Mouse (Mus musculus) macrophage (primary cell): ENCODE data around the gene Zfp64. TPM values are rescaled to one million over a fixed set of nuclear protein-coding genes. Genes with fewer than 3 reads are reported as not detected.

Source experiments
- H3K27ac ChIP-seq: fragments of 350-480 bp; formaldehyde crosslinking; 2 replicates; pipeline ENCODE4 v1.9.0; 2021
- H3K36me3 ChIP-seq: fragments of 350-480 bp; formaldehyde crosslinking; 2 replicates; pipeline ENCODE4 v1.9.0; 2021; ENCODE audit errors: inconsistent target
- H3K4me3 ChIP-seq: fragments of 350-480 bp; formaldehyde crosslinking; 2 replicates; pipeline ENCODE4 v1.9.0; 2021; ENCODE audit errors: inconsistent target
- H3K79me2 ChIP-seq: fragments of 350-480 bp; formaldehyde crosslinking; 2 replicates; pipeline ENCODE4 v1.9.0; 2021; ENCODE audit errors: inconsistent target
- WGBS: methylation state at CpG from one replicate; pipeline ENCODE4 v1.1.7; 2026; ENCODE audit warnings: inconsistent platforms; ENCODE audit not compliant: missing documents; 5-methylcytosine and 5-hydroxymethylcytosine counted together
- polyA plus RNA-seq: library from polyadenylated mRNA; stranded (reverse); fragments of 250-400 nt; gene quantifications from 3 replicates; pipeline ENCODE4 v1.2.4, GENCODE M21; 2018; ENCODE audit warnings: inconsistent platforms
- total RNA-seq, 78 experiments: library from RNA; depleted of rRNA; stranded (reverse); fragments of 250-400 nt; gene quantifications; 1 replicate in 9 of 78; 2 replicates in 24 of 78; 3 replicates in 43 of 78; 4 replicates in 2 of 78; pipeline ENCODE4 v1.2.4; 2018; ENCODE audit warnings: inconsistent platforms in 56 of 78

Zfp64 gene
- 10 to 100 TPM in 22 of 26 experiments, 1 to 10 TPM in 4; 7.0 to 41.0 (median 20.1) TPM for total RNA-seq (2018; cell fraction: chromatin; rRNA removed)
- 10 to 100 TPM in 14 of 26 experiments, 1 to 10 TPM in 12; 4.5 to 12.5 (median 10.3) TPM for total RNA-seq (2018; cell fraction: cytosol; rRNA removed)
- total RNA-seq (2018; cell fraction: nucleus; rRNA removed): 10 to 100 TPM in 16 of 26 experiments, 1 to 10 TPM in 10; 5.7 to 29.4 (median 11.4) TPM
- polyA plus RNA-seq: 7.7 to 12.8 TPM (median 10.5 TPM) in 3 replicates

GRCm38 (mm10) chr2:168954835-168955716, at the start of gene Zfp64:
Zfp64 (minus strand) TSS chr2:168955587.
- Histone ChIP-seq H3K36me3 (peaks cover 11% of the 10 kb centered on the region), H3K4me3 (peak within 1 kb of the TSS; percentile 78), H3K79me2 (peaks cover 38% of the 10 kb centered on the region), H3K27ac (peak within 1 kb of the TSS; percentile 64)
- WGBS: under 1% methylated on average over 52 of the region's 52 CpGs

- 90% methylated on average over 19 of the region's 22 CpGs for WGBS
These were observed 37.4 kb upstream of the Zfp64 start for GRCm38 (mm10) chr2:168992642-168993420.

DNA sequence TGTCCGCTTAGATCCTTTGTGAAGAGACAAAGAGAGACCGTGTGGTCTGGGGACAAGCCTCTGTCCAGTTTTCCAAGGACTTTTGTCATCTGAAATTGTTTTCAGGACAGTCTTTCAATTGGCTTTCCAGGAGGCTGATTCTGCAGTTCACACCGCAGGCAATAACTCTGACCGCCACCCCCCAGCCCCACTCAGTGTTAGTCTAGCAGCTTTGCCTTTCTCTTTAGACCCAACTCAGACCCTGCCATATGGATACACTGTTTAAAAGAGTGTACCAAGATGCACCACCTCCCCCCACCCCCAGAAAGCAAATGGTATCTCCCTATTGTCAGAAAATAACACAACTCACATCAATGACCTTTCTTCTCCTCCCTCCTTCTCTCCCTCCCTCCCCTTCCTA, 35.6 kb upstream of the Zfp64 start:
- no peak overlapping the region for H3K4me3 ChIP-seq
- WGBS: 89% methylated on average over 4 of the region's 4 CpGs
- H3K79me2 ChIP-seq: no peaks in the 10 kb centered on the region

More at GRCm38 (mm10) chr2:168992642-168993420, 37.4 kb upstream of the Zfp64 start:
- Histone ChIP-seq H3K79me2 (no peaks in the 10 kb centered on the region), H3K4me3 (no peak overlapping the region), H3K36me3 (no peaks in the 10 kb centered on the region), H3K27ac (no peak overlapping the region)

GRCm38 (mm10) chr2:168990061-168990753, 34.8 kb upstream of the Zfp64 start:
- 69% methylated on average over 13 of the region's 13 CpGs for WGBS
- no peaks in the 10 kb centered on the region for H3K79me2 ChIP-seq
- H3K36me3 ChIP-seq: no peaks in the 10 kb centered on the region
- H3K4me3 ChIP-seq: no peak overlapping the region
- no peak overlapping the region for H3K27ac ChIP-seq

More for the DNA sequence above, 35.6 kb upstream of the Zfp64 start:
- Histone ChIP-seq H3K36me3 (no peaks in the 10 kb centered on the region), H3K27ac (no peak overlapping the region)

DNA sequence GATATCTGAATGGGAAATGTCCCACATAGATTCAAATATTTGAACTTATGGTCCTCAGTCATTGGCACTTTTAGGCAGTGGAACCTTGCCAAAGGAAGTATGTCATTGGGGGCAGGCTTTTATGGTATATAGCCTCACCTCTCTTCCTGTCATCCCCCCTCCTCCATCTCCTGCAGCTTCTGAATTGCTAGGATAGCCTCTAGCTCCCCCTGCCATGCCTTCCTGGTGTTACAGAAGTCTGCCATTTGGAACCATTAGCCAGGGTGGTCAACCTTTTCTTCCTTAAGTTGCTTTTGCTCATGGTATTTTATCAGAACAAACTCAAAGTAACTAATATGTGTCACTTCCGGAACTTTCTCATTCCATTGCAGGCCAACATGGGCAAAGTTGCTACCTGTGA, 32.7 kb upstream of the Zfp64 start:
- 93% methylated on average over 1 of the region's 1 CpGs for WGBS
- Histone ChIP-seq H3K4me3 (no peak overlapping the region), H3K79me2 (no peaks in the 10 kb centered on the region), H3K36me3 (no peaks in the 10 kb centered on the region), H3K27ac (no peak overlapping the region)

- no peak overlapping the region for H3K4me3 ChIP-seq
- H3K36me3 ChIP-seq: no peaks in the 10 kb centered on the region
- no peak overlapping the region for H3K27ac ChIP-seq
- WGBS: 92% methylated on average over 13 of the region's 13 CpGs
- H3K79me2 ChIP-seq: no peaks in the 10 kb centered on the region
These were observed 32.0 kb upstream of the Zfp64 start for GRCm38 (mm10) chr2:168987421-168987820.

DNA sequence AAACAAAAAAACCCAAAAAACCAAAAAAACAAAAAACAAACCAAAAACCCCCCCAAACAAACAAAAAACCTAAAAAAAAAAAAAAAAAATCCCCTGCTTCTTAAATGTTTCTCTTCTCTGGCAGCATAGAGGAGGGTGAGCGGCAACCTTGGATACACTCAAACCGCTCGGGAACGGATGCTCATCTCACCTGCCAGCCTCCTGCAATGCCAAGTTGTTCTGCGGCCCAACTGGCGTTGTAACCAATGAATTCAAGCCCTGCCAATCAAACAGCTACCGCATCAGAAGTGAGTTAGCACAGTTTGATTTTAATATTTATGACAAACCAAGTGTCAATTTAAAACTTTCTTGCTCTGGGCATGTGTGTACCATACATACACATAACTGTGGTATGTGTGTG, 26.6 kb upstream of the Zfp64 start:
- 99% methylated on average over 7 of the region's 7 CpGs for WGBS

DNA sequence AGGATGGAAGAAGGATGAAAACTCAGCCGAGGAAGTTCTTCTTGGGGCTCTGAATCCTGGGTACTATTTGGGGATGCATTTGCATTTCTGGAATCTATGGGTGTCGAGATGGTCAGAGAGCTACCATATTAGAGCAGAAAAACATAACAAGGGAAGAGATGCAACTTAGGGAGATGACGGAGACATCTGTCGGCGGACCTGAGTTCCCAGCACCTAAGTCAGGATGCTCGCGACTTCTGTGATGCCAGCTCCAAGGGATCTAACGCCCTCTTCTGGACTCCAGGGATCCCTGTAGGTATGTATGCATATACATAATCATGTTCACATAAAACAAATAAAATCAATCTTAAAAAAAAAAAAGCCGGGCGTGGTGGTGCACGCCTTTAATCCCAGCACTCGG, 26.1 kb upstream of the Zfp64 start:
- Histone ChIP-seq H3K79me2 (no peaks in the 10 kb centered on the region), H3K4me3 (no peak overlapping the region; the same call in 1 of the 2 replicates), H3K36me3 (no peaks in the 10 kb centered on the region), H3K27ac (no peak overlapping the region)
- 83% methylated on average over 8 of the region's 12 CpGs for WGBS

More for the DNA sequence above, 26.6 kb upstream of the Zfp64 start:
- H3K27ac ChIP-seq: no peak overlapping the region
- no peaks in the 10 kb centered on the region for H3K36me3 ChIP-seq
- no peak overlapping the region for H3K4me3 ChIP-seq
- no peaks in the 10 kb centered on the region for H3K79me2 ChIP-seq

DNA sequence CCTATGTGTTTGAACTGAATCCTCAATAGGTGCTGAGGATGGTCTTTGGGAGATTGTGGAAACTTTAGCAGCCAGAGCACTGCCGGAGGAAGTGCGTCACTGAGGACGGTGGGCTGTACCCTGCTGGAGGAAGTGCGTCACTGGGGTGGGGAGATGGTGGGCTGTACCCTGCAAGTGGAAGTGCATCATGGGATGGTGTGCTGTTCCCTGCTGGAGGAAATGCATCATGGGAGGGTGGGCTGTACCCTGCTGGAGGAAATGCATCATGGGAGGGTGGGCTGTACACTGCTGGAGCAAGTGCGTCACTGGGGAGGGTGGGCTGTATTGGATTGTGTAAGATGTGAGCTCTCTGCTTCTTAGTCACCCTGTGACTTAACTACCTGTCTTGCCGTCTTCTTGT, 25.5 kb upstream of the Zfp64 start:
- 59% methylated on average over 6 of the region's 6 CpGs for WGBS

DNA sequence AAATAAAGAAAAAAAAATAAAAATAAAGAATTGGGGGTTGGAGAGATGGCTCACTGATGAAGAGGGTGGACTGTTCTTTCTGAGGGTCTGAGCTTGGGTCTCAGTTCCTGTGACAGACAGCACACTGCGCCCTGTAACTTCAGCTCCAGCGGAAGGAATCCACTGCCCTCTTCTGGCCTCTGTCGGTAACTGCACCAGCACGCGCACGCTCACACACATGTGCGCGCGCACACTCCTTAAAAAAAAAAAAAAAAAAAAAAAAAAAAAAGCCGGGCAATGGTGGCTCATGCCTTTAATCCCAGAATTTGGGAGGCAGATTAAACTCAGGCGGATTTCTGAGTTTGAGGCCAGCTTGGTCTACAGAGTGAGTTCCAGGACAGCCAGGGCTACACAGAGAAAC, 24.4 kb upstream of the Zfp64 start:
- 92% methylated on average over 9 of the region's 11 CpGs for WGBS
- Histone ChIP-seq H3K27ac (no peak overlapping the region), H3K79me2 (no peaks in the 10 kb centered on the region), H3K36me3 (no peaks in the 10 kb centered on the region), H3K4me3 (no peak overlapping the region)

More for the DNA sequence above, 25.5 kb upstream of the Zfp64 start:
- no peaks in the 10 kb centered on the region for H3K79me2 ChIP-seq
- no peak overlapping the region for H3K4me3 ChIP-seq
- H3K27ac ChIP-seq: no peak overlapping the region
- no peaks in the 10 kb centered on the region for H3K36me3 ChIP-seq

- Histone ChIP-seq H3K27ac (no peak overlapping the region), H3K36me3 (no peaks in the 10 kb centered on the region), H3K4me3 (no peak overlapping the region), H3K79me2 (no peaks in the 10 kb centered on the region)
- 45% methylated on average over 9 of the region's 9 CpGs for WGBS
These were observed 22.6 kb upstream of the Zfp64 start for GRCm38 (mm10) chr2:168978031-168978430.

GRCm38 (mm10) chr2:168970131-168970530, 14.7 kb upstream of the Zfp64 start:
- Histone ChIP-seq H3K79me2 (no peaks in the 10 kb centered on the region), H3K27ac (no peak overlapping the region), H3K4me3 (no peak overlapping the region), H3K36me3 (no peaks in the 10 kb centered on the region)
- 96% methylated on average over 20 of the region's 20 CpGs for WGBS

GRCm38 (mm10) chr2:168968136-168968925, 12.9 kb upstream of the Zfp64 start:
- Histone ChIP-seq H3K4me3 (no peak overlapping the region), H3K79me2 (no peaks in the 10 kb centered on the region), H3K36me3 (no peaks in the 10 kb centered on the region), H3K27ac (no peak overlapping the region)
- 83% methylated on average over 12 of the region's 12 CpGs for WGBS
